Mouse (Mus musculus): Measurements from ENCODE around the gene Fxyd2.

- TF ChIP-seq POLR2A (IDR thresholded peaks at IDR 0.05; ENCODE audit: insufficient read length, low read depth) (no peak), TCF12 (IDR thresholded peaks at IDR 0.05; ENCODE audit: insufficient read depth, poor library complexity, severe bottlenecking) (no peak), USF1 (IDR thresholded peaks at IDR 0.05; ENCODE audit: low read depth) (no peak), MYOD1 (IDR thresholded peaks at IDR 0.05; ENCODE audit: control insufficient read depth in 1 of 3, insufficient read length in 2 of 3, low read depth in 2 of 3) (no peak), POLR2AphosphoS2 (IDR thresholded peaks at IDR 0.05; ENCODE audit: insufficient read length, low read depth) (no peak), MYOG (IDR thresholded peaks at IDR 0.05; ENCODE audit: control insufficient read depth in 1 of 3, insufficient read depth in 1 of 3, insufficient read length in 2 of 3, low read depth in 2 of 3) (no peak), E2F4 (IDR thresholded peaks at IDR 0.05; ENCODE audit: insufficient read depth) (no peak), CEBPB (IDR thresholded peaks at IDR 0.05; ENCODE audit: insufficient read depth, poor library complexity, severe bottlenecking) (no peak), TCF3 (IDR thresholded peaks at IDR 0.05; ENCODE audit: insufficient read length, low read depth) (no peak), REST (IDR thresholded peaks at IDR 0.05; ENCODE audit: insufficient read depth, insufficient read length) (no peak), MAX (IDR thresholded peaks at IDR 0.05; ENCODE audit: low read depth) (no peak), SRF (IDR thresholded peaks at IDR 0.05; ENCODE audit: control insufficient read depth, insufficient read length, low read depth) (no peak)
Observed at GRCm38 (mm10) chr9:45411803-45412202, 12.3 kb downstream of the Fxyd2 start.
